Mouse (Mus musculus) testis, postnatal 14 days (tissue): Measurements from ENCODE around the gene Bckdk.
"Not testable (repeated sequence)": the region's sequence is repeated elsewhere in the genome, so short reads cannot be mapped to it uniquely, and the experiment has no call there.

Source experiments
- DNase-seq: peaks from one replicate; pipeline ENCODE4 v3.0.0; 2021; ENCODE audit warnings: low spot score

Gene Bckdk

DNA sequence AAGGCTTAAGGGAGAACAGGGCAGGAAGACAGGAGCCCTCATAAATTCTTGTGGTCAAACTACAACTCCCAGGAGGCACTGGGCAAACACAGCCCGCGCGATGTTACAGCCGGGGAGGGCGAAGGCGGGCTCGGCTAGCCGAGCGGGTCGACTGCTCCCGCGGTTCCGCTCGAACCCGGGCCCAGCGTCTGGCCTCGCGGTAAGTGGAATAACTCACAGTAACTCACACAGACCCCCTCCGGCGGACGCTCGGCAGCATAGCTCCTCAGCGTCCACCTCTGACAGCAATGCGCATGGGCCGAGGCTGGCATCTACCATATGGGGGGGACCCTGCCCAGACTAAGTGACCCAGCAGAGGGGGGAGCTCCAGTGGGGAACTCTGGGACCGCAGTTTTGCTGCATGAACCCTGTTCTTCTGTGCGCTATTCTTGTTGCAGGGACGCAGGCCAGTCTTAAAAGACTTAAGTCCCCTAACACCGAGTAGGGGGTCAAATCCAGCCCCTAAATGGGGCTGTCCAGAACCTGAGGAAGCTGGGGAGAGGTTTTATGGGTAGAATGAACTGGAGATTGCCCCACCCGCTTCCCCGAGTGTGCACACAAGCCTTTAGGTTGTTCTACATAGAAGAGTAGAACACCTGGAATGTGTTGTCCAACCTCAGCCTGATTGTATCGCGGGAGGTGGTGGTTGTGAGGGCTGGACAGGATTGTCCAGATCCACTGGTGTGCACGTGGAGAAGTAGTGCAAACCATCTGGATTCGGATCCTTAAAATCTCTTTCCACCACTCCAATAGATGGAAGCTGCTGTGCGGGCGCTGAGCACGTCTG is at the start of gene Bckdk:
Bckdk (plus strand) TSS at position 112 of the 826 bp plus-strand sequence.
- peak; percentile 82 for DNase-seq

DNA sequence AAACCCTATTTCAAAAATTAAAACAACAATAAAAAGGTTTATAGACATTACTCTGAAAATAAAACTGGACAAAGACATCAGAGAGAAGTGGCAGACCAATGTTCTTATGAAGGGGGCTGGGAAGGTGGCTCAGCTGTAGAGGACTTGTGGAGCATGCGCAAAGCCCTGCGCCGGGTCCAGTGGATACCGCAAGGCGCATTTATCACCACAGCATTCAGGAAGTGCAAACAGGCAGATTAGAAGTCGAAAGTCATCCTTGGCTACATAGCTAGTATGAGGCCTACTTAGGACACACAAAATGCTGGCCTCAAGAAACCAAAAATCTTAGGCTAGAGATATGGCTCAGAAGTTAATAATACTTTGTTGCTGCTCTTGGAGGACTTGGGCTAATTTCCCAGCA is 45.6 kb upstream of the Bckdk start:
- DNase-seq, result no peak

DNA sequence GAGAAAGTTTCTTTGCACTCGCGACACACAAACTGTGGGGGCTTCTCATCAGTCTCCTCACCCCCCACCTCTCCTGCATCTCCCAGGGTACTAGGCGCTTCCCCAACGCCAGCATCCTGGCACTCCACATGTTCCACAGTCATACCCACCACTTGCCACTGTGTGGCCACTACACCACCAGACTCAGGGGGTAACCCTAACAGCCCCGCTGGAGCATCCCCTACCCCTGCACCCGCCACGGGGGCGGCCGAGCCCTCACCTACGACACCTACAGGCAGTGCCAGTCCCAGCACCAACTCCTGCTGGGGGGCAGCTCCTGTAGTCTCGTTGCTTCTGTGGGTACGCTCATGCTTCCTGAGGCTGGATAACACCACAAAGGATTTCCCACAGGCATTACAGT is 37.4 kb upstream of the Bckdk start:
- DNase-seq, result no peak

DNA sequence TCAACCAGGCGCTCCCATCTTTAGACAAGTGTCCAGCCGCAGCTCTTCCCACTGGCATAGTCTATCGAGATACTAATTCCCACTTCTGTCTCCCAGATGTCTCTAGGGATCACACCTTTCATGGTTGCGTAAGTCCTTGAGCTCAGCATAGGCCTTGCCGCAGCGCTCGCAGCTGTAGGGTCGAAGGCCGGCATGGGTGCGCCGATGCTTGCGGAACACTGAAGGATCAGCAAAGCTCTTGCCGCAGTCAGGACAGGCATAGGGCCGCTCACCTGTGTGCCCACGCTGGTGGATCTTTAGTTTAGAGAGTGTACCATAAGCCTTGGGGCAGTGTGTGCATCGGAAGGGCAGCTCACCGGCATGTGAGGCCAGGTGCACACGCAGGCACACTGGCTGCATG is 36.2 kb upstream of the Bckdk start:
- no peak for DNase-seq

DNA sequence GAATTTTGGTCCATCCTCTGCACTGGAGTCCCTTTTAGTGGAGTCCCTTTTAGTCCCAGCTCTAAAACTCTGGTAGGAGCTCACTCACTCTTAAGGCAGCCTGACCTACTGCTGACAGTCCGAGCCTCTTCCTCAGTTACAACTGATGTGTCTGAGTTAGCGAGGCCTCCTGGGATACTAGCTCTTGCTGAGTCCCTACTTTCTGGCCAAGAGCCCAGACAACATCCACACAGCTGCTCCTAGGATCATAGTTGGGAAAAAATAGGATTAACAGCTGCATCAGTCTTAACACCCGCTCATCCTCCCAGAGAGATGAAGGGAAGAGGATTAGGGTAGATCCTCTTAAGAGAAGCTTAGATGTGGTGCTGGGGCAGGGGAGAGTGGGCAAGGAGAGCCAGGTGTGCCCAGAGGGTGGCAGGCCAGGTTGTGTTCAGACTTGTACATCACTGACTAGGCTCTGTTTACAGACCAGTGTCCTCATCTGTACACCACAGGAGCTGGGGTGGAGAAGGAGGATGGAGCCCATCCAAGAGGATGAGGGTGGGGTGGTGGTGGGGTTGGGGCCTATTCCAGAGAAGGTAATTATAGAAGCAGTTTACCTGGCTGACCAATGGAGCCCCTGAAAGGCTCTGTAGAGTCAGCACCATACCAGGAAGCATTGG is 34.6 kb upstream of the Bckdk start:
- no peak for DNase-seq

DNA sequence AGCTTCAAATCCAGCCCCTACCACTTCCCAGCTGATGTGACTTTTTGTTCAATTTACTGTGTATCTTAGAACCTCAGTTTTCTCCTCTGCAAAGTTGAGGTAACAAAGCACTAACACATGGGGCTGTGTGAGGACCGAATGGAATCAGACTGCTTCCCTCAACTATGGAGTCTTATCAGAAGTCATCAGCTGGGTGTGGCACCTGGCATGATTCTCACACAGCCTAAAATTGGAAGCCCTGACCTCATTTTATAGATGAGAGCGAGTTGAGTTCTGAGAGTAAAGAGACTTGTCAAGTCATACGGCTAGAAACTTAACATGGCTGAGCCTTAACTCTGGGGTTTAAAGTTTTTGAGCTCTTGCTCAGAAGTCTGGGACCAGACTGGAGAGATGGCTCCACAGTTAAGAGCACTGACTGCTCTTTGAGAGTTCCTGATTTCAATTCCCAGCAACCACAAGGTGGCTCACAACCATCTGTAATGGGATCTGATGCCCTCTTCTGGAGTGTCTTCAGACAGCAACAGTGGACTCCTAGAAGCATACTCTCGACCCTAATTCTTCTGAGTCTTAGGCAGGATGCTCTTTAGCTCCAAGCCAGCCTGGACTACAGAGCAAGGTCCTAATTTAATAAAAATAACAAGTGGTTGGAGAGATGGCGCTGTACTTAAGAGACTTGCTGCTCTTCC is 33.6 kb upstream of the Bckdk start:
- no peak for DNase-seq

DNA sequence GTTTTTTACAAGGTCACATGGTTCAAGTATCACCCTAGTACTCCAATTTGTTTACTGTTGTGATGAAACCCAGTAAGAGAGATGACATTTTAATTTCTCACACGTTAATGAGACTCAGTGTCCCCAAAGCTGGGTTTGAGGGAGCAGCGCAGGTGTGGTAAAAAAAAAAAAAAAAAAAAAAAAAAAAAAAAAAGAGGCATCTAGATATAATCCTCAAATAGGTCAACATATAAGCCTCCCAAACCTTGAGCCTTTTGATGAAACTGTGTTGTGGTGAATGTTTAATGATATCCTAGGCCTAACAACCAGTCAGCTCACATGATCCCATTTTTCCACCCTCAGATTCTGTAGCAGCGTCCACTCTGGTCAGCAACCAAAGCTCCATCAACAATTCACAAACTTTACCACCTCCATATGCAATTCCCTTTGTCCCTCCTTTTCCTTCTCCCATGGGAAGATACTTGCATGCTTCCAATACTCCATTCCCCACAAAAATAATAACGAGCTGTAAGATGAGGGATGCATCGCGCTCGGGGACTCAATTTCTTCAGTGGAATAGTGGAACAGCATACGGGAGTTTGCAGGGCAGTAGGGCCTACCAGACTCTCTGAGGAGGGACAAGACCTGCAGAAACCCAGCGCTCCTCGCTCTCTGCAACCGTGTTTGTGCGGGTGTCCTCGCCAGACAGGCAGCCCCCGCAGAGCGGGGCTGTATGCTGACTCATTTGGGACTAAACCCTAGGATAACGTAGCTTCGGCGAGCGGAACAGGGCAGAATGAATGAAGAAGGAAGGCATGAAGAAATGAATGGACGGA is 28.9 kb upstream of the Bckdk start:
- DNase-seq, result no peak

DNA sequence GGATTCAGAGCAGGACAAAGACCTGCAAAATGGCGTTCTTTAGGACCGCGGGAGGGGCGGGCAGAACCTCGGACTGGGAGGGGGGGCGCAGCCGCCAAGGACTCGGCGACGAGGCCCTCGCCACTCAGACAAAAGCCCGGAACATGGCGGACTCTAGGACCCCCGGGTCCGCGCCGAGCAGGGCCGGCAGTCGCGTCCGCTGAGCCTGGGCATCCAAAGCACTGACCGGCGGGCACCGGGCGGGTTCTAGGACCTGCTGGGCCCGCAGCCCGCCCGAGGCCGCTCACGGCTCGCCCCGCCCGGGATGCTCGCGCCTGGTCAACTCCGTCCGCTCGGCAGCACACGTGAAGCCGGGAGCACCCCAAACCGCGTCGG is 28.3 kb upstream of the Bckdk start:
- DNase-seq, result peak; percentile 94

DNA sequence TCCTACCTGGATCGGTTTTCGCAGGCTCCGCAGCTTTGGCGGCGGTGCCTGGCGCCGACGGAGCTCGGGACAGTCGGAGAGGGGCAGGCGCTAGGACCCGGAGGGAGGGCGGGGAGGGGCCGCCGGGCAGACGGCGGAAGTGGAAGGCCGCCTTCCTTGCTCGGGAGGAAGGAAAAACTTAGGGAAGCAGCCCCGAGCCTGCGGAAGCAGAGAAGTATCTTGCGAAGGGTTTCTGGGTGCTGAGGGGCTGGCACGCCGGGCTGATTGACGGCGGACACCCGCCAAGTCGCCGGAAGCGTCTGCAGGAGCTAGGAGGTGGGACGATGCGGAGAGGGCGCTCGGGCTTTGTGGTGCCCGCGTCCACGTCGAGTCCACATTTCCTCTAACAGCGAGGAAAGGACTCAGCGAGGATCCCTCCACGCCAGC is 27.8 kb upstream of the Bckdk start, which contains the start of gene Zfp646:
Zfp646 (plus strand) TSS at position 181 of the 426 bp plus-strand sequence.
- DNase-seq, result peak; percentile 82

DNA sequence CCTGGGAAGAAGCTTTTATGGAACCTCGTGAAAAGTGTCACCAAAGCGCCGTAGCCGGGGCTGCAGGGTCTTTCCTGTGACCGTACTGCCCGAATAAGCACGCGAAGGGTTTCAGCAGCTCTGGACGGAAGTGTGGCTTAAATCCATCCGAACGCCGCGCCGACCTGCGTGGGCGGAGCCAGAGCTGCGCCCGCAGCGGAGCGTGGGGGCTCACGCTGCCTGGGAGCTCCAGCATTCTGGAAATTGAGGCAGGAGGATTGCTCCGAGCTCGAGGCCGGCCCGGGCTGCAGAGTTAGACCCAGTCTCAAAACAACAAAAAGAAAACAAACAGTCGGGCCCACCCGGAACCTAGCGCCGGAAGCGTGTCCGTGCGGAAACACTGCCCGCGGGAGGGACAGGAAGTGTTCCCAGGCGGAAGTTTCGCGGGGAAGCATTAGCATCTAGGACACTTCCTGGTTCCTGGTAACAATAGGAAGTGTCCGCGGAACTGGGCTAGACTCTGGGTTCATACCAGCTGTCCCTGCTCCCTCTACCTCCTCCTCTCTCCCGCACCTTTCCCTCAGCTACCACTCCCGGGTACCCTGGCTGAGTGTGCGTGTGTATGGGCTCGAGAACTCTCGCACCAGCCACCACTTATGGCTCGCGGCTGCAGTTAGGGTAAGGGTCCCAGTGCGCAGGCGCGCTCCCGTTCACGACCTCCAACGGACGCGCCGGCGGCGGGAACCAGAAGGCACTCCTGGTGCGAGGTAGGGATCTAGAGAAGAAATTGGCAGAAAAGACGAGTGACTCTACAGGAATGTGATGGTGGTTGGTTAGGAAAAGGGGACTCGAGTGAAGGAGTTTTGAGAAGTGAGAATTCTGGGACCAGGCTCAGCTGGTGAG is 27.2 kb upstream of the Bckdk start, which contains the start of gene Zfp668:
Zfp668 (minus strand) TSS at position 362 of the 882 bp plus-strand sequence.
- DNase-seq, result peak; percentile 92

DNA sequence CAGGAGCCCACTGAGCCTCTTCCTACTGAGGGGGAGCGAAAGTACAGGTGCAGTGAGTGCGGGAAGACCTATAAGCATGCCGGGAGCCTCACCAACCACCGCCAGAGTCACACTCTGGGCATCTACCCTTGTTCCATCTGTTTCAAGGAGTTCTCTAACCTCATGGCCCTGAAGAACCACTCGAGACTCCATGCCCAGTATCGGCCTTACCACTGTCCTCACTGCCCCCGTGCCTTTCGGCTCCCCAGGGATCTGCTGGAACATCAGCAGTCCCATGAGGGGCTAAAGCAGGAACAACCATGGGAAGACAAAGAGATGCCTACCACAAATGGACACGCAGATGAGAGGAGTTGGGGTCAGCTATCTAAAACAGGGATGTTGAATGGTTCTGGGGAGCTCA is 24.6 kb upstream of the Bckdk start:
- no peak for DNase-seq

DNA sequence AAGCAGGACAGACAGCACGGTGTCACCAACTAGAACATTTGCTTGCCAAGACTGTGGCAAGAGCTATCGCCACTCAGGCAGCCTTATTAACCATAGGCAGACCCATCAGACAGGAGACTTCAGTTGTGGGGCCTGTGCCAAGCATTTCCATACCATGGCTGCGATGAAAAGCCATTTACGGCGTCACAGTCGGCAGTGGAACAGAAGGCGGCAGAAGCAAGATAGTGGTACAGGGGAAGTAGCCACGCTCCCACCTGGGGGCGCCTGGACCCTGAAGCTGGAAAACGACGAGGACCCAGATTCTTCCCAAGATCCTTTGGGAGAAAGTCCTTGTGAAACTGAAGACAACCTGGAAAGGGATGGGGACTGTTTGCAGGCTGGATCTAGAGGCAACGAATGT is 23.5 kb upstream of the Bckdk start:
- no peak for DNase-seq

DNA sequence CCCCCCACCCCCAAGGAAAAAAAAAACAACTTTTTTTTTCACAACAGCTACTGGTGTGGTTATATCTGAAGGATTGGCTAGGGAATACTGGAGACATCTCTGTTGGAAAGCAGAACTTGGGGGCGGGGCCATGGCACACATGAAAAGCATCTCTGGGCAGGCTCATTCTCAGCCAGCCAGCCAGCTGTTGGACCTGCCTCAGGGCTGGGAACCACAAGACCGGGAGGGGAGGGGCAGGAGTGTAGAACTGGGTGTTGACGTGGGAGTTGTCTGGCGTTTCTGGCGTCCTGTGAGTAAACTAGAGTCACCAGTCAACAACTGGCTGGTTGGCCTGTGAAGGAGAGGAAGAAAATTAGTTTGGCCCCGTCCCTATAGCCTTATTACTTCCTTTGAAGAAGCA is 17.9 kb upstream of the Bckdk start:
- peak; percentile 73 for DNase-seq

DNA sequence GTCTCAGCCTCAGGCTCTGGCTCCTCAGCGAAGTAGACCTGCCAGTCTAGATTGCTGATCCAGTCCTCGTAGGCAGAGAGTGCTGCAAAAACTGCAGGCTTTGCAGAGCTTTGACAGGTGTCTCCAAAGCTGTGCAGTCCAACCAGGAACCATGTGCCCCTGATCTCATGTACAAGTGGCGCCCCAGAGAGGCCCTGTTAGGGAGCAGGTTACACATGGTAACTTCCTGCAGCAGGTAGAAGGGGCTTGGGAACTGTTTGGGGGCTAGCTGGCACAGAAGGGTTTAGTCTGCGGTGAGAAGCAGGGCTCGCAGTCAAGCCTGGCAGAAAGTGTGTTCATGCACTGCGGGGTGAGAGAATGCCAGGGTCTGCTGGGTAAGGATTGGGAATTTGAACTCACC is 17.3 kb upstream of the Bckdk start:
- no peak for DNase-seq

DNA sequence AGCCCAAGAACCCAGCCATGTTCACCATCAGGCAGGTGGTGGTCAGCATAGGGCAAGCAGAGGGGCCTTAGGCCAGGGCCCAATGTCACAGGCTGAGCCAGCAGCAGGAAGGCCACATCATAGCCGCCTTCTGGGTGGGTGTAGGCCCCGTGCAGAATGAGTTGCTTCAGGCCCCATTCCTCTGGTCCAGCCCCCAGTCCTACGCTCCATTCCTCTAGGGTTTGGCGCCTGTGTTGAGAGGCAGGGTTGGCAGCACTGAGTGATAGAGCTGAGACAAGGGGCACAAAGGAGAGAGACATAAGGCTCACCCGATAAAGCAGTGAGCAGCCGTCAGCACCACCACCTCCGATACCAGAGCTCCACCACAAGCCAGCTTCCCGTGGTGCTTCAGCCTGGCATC is 16.7 kb upstream of the Bckdk start:
- no peak for DNase-seq

DNA sequence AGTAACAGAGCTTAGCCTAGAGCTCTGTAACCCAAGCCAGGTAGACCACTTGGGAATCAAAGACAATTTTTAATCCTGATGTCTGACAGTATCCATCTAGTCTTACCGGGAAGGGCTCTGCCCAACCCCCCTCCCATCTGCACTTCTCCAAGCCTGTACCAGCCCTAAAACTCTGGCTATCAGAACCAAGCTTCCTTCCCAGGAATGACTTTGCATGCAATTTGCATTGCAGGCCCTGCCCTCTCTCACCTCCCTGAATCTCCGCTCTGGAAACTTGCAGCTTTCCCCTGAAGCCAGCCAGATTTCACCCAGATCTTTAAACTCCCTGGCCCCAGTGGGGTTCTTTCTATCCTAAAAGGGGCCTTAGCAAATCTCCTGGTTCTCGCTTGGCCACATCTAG is 16.1 kb upstream of the Bckdk start:
- DNase-seq, result no peak

DNA sequence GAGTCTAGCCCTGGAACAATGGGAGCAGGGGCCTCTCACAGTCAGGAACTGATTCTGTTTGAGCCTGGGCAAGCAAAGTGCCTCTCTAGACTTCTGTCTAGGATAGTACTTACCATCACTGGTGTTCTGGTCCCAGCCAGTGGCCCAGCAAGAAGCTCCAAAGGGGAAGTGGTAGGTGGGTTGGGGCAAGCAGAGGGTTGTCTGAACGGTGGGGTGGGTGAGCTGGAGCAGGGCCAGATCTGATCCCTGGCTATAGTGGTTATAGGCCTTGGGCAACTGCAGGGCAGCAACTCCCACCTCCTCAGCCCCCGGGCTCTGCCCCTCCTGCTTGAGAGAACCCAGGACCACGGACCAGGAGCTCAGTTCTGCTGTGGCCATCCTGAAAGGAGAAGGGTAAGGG is 15.1 kb upstream of the Bckdk start:
- no peak for DNase-seq

DNA sequence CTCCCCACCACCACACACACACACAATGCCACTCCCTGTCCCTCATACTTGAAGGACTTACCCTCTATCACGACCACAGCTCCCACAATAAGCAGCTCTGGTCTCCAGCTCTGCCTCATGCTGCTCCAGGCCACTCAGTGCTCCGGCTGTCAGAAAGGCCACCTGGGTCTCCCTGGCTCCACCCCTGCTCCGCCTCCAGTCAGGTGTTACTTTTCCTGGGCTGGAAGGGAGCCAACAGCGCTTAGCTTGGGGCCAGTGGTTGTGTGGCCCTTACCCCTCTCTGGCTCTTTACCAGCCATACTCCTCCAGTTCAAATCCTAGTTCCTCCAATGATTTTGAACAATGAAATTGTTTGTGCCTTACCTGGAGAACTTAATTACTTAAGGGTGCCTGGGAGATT is 13.1 kb upstream of the Bckdk start, which contains the start of gene Prss53:
Prss53 (minus strand) TSS at position 173 of the 400 bp plus-strand sequence.
- DNase-seq, result no peak

DNA sequence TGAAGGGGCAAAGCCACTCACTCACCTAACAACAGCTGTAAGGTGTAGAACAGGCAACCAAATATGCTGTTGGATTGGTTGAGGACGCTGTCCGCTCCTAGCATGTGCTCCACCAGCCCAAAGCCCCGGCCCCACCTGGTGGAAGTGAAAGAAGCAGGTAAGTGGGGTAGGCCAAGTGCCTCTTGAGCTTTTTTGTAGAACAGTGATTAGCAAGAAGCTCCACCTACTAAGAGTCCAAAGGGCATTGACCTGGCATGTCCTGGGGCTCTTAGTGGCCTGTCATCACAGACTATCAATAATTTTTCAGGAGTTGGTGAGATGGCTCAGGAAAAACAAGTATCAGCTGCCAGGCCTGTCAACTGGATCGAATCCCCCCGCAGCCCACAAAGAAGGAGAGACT is 9.4 kb upstream of the Bckdk start:
- no peak for DNase-seq

DNA sequence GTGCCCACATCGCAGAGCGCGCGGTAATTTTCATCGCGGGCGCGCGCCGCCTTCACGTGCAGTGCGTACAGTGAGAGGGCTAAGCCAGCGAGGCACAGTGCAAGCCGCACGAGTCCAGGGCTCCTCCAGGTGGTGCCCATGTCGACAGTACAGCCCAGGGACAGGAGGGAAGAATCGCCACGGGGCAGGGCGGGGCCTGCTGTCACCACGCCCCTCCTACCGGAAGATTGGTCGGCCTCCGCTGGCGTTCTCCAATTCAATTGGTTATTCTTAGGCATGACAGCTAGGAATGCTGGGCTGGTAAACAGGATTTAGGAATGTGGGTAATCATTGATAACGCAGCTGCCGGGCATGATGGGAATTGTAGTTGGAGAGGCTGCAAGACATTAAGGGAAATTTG is 8.4 kb upstream of the Bckdk start, which contains the start of the genes Gm21974 and Vkorc1:
Gm21974 (minus strand) TSS at position 13 of the 400 bp plus-strand sequence.
Vkorc1 (minus strand) TSS at position 176 of the 400 bp plus-strand sequence.
- peak; percentile 95 for DNase-seq

DNA sequence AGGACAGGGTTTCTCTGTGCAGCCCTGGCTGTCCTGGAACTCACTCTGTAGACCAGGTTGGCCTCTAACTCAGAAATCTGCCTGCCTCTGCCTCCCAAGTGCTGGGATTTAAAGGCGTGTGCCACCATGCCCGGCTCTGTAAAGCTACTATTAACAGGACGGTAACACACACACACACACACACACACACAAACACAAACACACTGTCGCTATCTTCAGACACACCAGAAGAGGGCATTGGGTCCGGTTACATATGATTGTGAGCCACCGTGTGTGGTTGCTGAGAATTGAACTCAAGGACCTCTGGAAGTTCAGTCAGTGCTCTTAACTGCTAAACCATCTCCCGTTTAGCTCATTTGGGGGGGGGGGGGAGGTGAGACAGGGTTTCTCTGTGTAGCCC is 8.0 kb upstream of the Bckdk start:
- not testable (repeated sequence) for DNase-seq
